Mouse (Mus musculus) adipocyte (in vitro differentiated cells): ENCODE results near the gene F11r.

Experiments
- DNase-seq: peaks from one replicate; pipeline ENCODE4 v3.0.0-alpha.2; 2016; ENCODE audit warnings: low spot score

The F11r gene

DNA sequence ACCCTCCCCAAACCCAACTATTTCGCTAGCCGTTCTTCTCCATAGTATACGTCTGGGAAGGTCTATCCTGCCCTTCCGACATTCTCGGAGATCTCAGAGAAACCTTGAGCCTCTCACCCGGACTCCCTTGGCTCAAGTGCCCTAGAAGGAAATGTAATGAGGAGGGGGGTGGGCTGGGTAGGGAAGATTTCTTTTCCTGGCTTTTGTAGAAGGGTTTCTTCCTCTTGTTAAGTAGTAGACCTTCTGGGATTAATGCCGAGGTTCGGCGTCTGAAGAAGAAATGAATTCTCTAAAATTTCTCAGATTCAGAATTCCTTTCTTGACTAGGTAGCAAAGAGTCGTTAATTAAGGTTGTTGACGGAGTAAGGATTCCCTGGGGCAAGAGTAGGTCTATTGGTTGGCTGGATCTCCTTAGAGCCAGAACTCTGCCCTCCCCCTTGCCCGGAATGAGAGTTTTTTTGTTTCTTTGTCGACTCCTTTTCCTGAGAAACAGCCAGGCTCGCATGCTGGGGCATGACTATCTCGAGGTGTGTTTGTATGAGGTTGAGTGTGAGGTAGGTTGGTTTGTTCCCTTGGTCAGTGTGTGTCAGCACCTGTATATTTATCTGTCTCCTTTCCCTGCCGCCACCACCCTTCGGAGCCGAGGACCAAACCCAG is 807 bp downstream of the F11r start:
- no peak for DNase-seq

GRCm38 (mm10) chr1:171439072-171439471 is 1.7 kb downstream of the F11r start:
- no peak for DNase-seq

DNA sequence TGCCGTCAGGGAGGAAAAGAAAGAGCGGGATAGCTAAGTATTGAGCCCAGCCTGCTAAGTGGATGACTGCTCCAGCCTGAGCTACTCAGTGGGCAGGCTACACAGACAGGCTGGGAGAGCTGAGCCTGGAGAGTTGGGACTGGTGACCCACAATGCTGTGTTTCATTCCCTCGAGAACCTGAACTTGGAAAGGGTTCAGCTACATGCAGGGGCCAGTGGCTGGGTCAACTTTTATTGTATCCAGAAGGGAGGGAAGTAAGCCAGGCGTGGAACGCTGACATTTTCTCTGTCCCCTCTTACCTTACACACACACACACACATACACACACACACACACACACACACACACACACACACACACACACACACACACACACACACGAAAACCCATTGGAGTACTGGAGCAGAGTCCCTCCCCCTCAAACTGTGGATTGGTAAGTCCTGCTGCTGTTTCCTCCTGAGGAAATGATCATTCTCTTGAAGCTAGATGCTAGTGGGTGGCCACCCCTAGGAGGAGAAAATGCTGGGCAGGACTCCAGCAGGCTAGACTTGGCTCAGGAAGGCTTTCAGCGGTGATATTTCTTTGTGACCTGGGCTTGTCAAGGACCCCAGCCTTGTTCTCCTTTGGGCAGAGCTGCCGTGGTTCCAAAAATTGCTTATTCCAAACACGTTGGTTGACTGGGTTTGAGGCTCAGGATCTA is 2.8 kb downstream of the F11r start:
- DNase-seq: peak; percentile 81

- no peak for DNase-seq
These were observed 4.4 kb downstream of the F11r start for GRCm38 (mm10) chr1:171441466-171442412.

DNA sequence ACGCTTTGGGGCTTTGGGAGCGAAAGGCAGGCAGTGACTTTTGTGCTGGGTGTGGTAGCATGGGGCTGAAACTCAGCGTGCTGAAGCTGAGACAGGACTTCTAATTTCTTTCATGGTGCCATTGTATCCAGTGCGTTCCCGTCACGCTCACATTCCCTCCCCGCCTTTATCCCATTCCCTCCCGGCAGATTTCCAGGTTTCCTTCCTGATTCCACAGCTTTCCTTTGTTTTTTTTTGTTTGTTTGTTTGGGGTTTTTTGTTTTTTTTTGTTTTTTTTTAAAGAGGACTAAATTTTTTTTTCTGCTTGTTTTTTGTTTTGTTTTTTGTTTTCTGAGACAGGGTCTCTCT is 5.1 kb downstream of the F11r start:
- DNase-seq: no peak

DNA sequence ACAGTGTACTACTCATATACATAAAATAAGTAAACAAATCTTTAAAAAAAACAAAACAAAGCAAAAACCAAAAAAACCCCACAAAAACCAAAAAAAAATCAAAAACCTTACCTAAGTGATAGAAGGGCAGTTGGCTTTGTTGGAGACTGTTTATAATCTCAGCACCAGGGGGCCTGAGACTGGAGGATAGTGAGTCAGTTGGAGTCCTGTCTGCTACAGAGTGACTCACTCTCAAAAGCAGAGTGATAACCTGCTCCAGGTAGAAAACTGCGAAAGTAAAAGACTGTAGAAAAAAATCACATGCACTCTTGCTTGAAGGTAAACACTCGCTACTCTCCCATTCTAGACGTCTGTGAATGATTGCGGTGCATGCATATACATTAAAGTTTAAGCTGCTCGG is 7.7 kb downstream of the F11r start:
- DNase-seq: no peak

DNA sequence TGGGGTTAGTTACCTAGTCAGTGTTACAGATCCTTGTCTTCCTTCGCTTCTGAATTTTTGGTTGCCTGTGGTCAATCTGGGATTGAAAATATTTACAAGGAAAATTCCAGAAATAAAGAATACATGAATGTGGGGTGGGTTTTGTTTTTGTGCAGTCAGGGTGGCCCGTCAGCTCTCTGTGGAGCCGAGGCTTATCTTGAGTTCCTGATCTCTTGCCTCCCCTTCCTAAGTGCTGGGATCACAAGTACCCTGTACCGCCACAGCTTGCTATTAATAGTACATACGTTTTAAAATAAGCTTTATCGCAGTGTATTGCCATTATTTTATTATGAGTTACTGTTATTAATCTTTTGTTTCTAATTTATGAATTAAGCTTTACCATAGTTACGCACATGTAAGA is 9.5 kb downstream of the F11r start:
- DNase-seq: no peak

DNA sequence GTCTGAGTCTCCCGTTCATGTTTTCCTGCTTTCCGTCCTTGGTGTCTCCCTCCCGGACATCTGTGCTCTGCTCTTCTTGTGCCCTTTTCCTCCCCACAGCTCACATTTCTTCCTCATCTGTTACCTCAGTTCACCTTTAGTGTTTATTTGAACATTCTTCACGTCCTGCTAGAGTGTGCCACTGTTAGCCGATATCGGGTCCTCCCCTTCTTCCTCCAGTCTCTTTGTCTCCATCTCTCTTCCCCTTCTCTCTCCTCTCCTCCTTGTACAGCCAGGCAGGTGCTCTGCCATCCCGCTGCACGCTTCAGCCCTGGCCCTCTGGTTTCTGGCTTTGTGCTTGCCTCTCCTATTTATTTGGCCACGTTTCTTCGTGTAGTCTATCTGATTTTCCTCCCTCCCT is 10.4 kb downstream of the F11r start:
- DNase-seq: no peak

DNA sequence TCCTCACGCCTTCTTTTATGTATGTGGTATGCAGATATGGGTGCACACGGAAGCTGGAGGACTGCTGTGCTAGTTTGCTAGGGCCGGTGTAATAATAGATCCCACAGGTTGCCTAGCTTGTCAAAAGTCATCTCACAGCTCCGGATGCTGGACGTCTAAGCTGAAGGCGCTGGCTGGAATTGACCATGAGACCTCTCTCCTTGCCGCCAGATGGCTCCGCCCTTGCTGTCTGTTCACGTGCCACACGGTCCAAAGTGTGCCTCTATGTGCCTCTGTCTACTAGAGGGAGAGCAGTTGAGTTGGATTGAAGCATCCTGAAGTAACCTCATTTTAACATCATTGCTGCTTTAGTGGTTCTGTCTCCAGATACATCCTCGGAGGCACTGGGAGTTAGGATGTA is 12.7 kb downstream of the F11r start:
- no peak for DNase-seq

GRCm38 (mm10) chr1:171451001-171451400 is 13.7 kb downstream of the F11r start:
- DNase-seq: no peak

DNA sequence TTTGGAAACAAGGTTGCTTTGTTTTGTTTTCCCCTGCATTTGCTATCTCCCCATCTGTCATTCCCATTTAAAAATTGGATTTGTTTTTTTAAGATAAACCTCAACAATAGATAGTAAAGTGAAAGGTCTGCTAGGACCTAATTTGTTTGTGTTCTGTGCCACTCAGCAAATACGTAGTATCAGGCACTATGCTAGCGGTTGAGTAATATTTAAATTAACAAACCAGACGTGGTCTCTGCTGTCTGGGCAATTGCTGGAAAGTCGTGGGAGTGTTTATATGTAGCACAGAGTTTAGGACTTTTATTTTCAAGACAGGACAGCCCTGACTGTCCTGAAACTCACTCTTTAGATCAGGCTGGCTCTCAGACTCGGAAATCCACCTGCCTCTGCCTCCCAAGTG is 15.2 kb downstream of the F11r start:
- no peak for DNase-seq

DNA sequence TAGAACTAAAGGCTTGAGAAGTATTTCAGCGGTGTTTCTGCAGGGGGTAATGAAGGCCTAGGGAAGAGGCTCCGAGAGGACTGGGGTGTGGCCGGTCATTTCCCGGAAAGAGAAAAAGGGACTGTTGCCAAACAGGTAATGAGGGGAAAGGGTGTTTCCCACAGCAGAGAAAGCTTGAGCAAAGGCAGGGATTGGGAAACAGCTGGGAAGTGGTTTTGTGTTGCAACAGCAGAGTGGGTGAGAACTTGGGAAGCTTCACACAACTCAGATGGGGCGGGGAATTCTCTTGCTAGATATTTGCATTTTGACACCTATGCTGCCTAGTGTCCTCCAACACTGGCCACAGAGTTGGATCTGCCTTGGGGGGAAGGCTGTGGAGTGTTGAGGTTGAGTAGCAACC is 15.6 kb downstream of the F11r start:
- DNase-seq: peak; percentile 75

DNA sequence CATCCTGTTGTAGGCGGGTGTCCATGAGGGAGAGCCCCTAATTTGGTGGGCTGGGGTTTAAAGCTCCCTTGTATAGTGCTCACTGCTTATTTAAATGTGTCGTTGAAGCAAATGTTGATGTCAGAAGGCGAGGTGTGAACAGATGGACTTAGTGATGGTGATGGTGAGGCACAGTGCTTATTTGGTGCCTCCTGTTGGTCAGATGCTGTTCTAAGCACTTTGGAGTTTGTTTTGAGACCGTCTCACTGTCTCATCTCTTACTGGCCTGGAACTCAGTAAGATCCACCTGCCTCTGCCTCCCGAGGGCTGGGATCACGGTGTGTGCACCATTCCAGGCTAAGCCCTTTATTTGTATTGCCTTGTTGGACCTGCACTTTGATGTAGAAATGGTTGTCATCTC is 17.6 kb downstream of the F11r start:
- no peak for DNase-seq

DNA sequence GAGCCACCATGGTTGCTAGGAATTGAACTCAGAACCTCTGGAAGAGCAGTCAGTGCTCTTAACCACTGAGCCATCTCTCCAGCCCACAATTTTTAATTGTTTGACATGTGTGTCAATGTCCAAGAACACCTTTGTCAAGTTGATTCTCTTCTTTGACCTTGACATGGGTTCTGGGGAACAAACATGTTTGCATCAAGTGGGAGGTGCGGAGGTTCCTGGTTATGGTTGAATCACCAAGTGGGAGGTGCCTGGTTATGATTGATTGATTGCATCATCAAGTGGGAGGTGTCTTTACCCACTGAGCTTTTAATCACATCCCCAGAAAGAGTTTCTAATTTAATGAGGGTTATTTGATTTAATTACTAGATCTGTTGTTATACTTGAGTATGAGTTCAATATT is 20.2 kb downstream of the F11r start:
- no peak for DNase-seq

DNA sequence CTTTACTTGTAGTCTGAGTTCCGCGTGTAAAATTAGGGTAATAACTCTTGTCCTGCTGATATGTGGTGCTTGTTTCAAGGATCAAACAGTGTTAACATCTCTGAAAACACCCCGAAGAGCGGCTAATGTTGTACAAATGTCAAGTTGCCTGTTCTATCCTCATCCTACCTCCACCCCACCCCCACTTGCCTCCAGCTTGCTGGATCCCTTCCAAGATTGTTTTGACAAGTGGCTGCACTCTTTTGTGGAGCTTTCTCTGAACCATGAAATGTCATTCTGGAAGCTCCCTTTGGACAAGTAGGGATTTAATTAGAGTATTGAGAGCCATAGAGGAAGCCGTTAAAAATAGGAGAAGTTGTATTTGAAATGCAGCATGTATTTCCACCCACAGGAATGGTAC is 22.5 kb downstream of the F11r start:
- peak; percentile 52 for DNase-seq

DNA sequence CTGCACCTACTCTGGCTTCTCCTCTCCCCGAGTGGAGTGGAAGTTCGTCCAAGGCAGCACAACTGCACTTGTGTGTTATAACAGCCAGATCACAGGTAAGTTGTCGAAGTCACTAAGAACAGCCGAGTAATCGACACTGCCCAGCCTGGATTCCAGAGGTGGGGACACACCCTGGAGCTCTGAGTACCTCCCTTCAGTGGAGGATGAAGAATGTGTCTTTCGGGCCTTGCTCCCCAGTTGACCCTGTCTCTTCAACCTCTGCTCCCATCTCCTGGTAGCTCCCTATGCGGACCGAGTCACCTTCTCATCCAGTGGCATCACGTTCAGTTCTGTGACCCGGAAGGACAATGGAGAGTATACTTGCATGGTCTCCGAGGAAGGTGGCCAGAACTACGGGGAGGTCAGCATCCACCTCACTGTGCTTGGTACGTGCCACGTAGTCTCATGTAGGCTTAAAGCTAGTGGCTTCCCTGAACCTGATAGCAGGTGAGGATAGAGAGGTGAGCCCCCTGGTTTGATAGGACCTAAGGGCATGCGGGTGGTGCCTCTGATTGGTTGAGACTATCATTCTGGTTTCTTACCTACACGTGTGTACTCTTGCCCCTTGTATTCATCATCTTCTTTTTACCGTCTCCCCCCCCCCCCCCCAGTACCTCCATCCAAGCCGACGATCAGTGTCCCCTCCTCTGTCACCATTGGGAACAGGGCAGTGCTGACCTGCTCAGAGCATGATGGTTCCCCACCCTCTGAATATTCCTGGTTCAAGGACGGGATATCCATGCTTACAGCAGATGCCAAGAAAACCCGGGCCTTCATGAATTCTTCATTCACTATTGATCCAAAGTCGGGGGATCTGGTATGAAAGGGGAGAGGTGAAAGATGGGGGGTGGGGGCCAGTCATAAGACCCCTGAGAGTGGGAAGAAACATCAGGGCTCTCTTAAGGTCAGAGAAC is 23.5 kb downstream of the F11r start:
- no peak for DNase-seq

- DNase-seq: no peak
These were observed 25.8 kb downstream of the F11r start for GRCm38 (mm10) chr1:171463133-171463532.

- no peak for DNase-seq
These were observed 28.5 kb downstream of the F11r start for GRCm38 (mm10) chr1:171465749-171466412.

DNA sequence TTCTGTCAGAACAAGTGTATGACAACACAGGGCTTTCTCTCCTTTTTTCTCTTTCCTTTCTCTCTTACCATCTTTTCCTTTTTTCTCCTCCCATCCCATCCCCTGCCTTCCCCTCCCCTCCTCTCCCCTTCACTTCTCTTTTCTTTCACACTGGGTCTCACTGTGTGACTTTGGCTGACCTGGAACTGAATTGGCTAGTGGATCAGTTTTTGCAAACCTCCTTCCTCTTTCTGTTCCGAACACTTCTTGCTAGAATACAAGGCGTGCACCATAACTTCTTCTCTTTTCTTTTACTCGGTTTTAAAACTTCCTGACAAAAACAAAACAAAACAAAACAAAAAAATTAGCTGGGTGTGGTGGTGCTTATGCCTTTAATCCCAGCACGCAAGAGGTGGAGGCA is 29.2 kb downstream of the F11r start:
- DNase-seq: no peak

DNA sequence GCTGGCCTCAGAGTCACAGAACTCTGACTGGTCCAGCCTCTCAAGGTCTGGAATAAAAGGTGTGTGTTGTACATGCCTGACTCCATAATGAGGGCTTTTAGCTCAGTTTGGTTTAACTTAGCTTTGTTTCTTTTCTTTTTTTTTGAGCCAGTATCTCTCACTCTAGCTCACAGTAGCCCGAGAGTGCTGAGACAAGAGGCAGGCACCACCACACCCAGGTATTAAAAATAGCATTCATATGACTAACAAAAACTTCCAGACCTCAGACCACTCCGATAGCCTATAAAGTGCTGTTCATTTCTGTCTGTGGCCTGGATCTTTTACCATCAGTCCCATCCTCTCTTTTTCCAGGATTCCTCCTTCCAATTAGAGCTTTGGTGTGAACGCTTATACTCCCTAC is 32.3 kb downstream of the F11r start:
- no peak for DNase-seq

DNA sequence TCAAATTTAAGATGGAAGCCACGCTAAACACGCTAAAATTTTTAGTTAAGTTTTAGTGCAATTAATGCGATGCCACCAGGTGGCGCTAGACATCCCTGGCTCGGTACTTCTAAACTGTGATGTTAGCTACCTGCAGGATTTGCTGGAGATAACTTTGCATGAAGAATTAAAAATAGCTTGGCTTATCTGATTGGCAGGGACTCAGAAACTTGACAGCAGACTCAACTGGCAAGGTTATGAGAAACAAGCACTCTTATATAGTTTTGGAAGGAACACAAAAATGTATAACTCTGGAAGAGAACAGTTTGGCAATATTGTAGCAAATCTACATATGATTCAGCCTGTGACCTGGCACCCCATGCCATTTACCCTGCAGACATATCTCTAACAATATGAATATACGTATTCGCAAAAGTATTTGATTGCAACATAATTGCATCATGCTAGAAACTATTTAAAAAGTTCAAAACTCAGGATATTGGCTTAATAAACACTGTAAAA is 33.1 kb downstream of the F11r start:
- DNase-seq: peak; percentile 65
